Mouse (Mus musculus): ENCODE data around the gene Olfr661. TPM values are rescaled to one million over a fixed set of nuclear protein-coding genes. Genes with fewer than 3 reads are reported as not detected.

Olfr661 gene
- polyA plus RNA-seq (2014; fragmentation: Nextera tagmentation; extraction: Ambion mirVana) = not detected in 2 replicates

- Histone ChIP-seq H3K36me3 (ENCODE audit: control insufficient read depth, insufficient read depth, low read length) (no peaks in the 10 kb centered on the region), H3K27me3 (ENCODE audit: control insufficient read depth, insufficient read depth, low read length) (no peaks in the 10 kb centered on the region), H3K9ac (ENCODE audit: low read length) (no peak within 1 kb of the TSS), H3K4me1 (ENCODE audit: control insufficient read depth, insufficient read depth, low read length) (no peaks in the 10 kb centered on the region), H3K27ac (ENCODE audit: low read depth, low read length) (no peak within 1 kb of the TSS), H3K9me3 (ENCODE audit: control insufficient read depth, low read length) (no peaks in the 10 kb centered on the region), H3K4me2 (ENCODE audit: low read depth) (no peak within 1 kb of the TSS), H3K4me3 (ENCODE audit: low read depth, low read length) (no peak within 1 kb of the TSS)
- ATAC-seq (ENCODE audit: insufficient read depth, low FRiP score, low TSS enrichment) (no peak), DNase-seq (ENCODE audit: low spot score) (no peak)
- 90% methylated on average over 2 of the region's 2 CpGs for WGBS
Observed at GRCm38 (mm10) chr7:104686201-104686600, at the start of gene Olfr661. Olfr661 (plus strand) TSS chr7:104686501.

GRCm38 (mm10) chr7:104646841-104647482, 39.3 kb upstream of the Olfr661 start, which contains the start of gene Olfr658:
Olfr658 (minus strand) TSS chr7:104647305.
- Histone ChIP-seq H3K36me3 (ENCODE audit: control insufficient read depth, insufficient read depth, low read length) (no peaks in the 10 kb centered on the region), H3K4me1 (ENCODE audit: control insufficient read depth, insufficient read depth, low read length) (no peaks in the 10 kb centered on the region), H3K9me3 (ENCODE audit: control insufficient read depth, low read length) (no peaks in the 10 kb centered on the region), H3K4me2 (ENCODE audit: low read depth) (peak within 1 kb of the TSS; percentile 37), H3K27ac (ENCODE audit: low read depth, low read length) (no peak within 1 kb of the TSS), H3K27me3 (ENCODE audit: control insufficient read depth, insufficient read depth, low read length) (no peaks in the 10 kb centered on the region), H3K9ac (ENCODE audit: low read length) (no peak within 1 kb of the TSS), H3K4me3 (ENCODE audit: low read depth, low read length) (peak within 1 kb of the TSS; percentile 27)
- peak; percentile 72 for DNase-seq (ENCODE audit: low spot score)
- WGBS = 24% methylated on average over 22 of the region's 22 CpGs
- peak; percentile 91 for ATAC-seq (ENCODE audit: insufficient read depth, low FRiP score, low TSS enrichment)

- Histone ChIP-seq H3K9ac (ENCODE audit: low read length) (no peak within 1 kb of the TSS), H3K4me1 (ENCODE audit: control insufficient read depth, insufficient read depth, low read length) (no peaks in the 10 kb centered on the region), H3K9me3 (ENCODE audit: control insufficient read depth, low read length) (no peaks in the 10 kb centered on the region), H3K36me3 (ENCODE audit: control insufficient read depth, insufficient read depth, low read length) (no peaks in the 10 kb centered on the region), H3K4me2 (ENCODE audit: low read depth) (no peak within 1 kb of the TSS), H3K27ac (ENCODE audit: low read depth, low read length) (no peak within 1 kb of the TSS), H3K27me3 (ENCODE audit: control insufficient read depth, insufficient read depth, low read length) (no peaks in the 10 kb centered on the region), H3K4me3 (ENCODE audit: low read depth, low read length) (no peak within 1 kb of the TSS)
- no peak for ATAC-seq (ENCODE audit: insufficient read depth, low FRiP score, low TSS enrichment)
- 93% methylated on average over 3 of the region's 3 CpGs for WGBS
- DNase-seq (ENCODE audit: low spot score) = no peak
Observed at GRCm38 (mm10) chr7:104666453-104666852, 19.8 kb upstream of the Olfr661 start, which contains the start of gene Olfr659. Olfr659 (plus strand) TSS chr7:104666753.

Other genes with a start within 250 kb of the Olfr661 start
- 0.95 and 1.1 TPM in 2 replicates for gene Trim30a, start 221.3 kb upstream of the Olfr661 start, polyA plus RNA-seq (2014; fragmentation: Nextera tagmentation; extraction: Ambion mirVana)
- 0.35 and 0.38 TPM in 2 replicates for gene Trim30d, start 178.7 kb upstream of the Olfr661 start, polyA plus RNA-seq (2014; fragmentation: Nextera tagmentation; extraction: Ambion mirVana)
- gene Olfr651, start 136.4 kb upstream of the Olfr661 start, polyA plus RNA-seq (2014; fragmentation: Nextera tagmentation; extraction: Ambion mirVana) = not detected in 2 replicates
- gene Olfr652, start 125.6 kb upstream of the Olfr661 start, polyA plus RNA-seq (2014; fragmentation: Nextera tagmentation; extraction: Ambion mirVana) = not detected in 2 replicates
- not detected in 2 replicates for gene Olfr653, start 109.2 kb upstream of the Olfr661 start, polyA plus RNA-seq (2014; fragmentation: Nextera tagmentation; extraction: Ambion mirVana)
- not detected in 2 replicates for gene Olfr654, start 99.5 kb upstream of the Olfr661 start, polyA plus RNA-seq (2014; fragmentation: Nextera tagmentation; extraction: Ambion mirVana)
- not detected in 2 replicates for gene Olfr655, start 84.7 kb upstream of the Olfr661 start, polyA plus RNA-seq (2014; fragmentation: Nextera tagmentation; extraction: Ambion mirVana)
- not detected in 2 replicates for gene Olfr656, start 72.5 kb upstream of the Olfr661 start, polyA plus RNA-seq (2014; fragmentation: Nextera tagmentation; extraction: Ambion mirVana)
- not detected in 2 replicates for gene Olfr657, start 61.7 kb upstream of the Olfr661 start, polyA plus RNA-seq (2014; fragmentation: Nextera tagmentation; extraction: Ambion mirVana)
- gene Olfr658, start 39.2 kb upstream of the Olfr661 start, polyA plus RNA-seq (2014; fragmentation: Nextera tagmentation; extraction: Ambion mirVana) = 0.08 TPM in 1 of 2 replicates, not detected in the other
- gene Olfr659, start 19.7 kb upstream of the Olfr661 start, polyA plus RNA-seq (2014; fragmentation: Nextera tagmentation; extraction: Ambion mirVana) = not detected in 2 replicates
- gene Usp17le, start 91.0 kb downstream of the Olfr661 start, polyA plus RNA-seq (2014; fragmentation: Nextera tagmentation; extraction: Ambion mirVana) = not detected in 2 replicates
- gene Usp17lb, start 156.1 kb downstream of the Olfr661 start, polyA plus RNA-seq (2014; fragmentation: Nextera tagmentation; extraction: Ambion mirVana) = not detected in 2 replicates
- not detected in 2 replicates for gene Usp17la, start 170.5 kb downstream of the Olfr661 start, polyA plus RNA-seq (2014; fragmentation: Nextera tagmentation; extraction: Ambion mirVana)
- gene Olfr665, start 191.5 kb downstream of the Olfr661 start, polyA plus RNA-seq (2014; fragmentation: Nextera tagmentation; extraction: Ambion mirVana) = not detected in 2 replicates
- gene Olfr666, start 209.5 kb downstream of the Olfr661 start, polyA plus RNA-seq (2014; fragmentation: Nextera tagmentation; extraction: Ambion mirVana) = not detected in 2 replicates
- not detected in 2 replicates for gene Olfr667, start 235.0 kb downstream of the Olfr661 start, polyA plus RNA-seq (2014; fragmentation: Nextera tagmentation; extraction: Ambion mirVana)
- gene Olfr668, start 241.6 kb downstream of the Olfr661 start, polyA plus RNA-seq (2014; fragmentation: Nextera tagmentation; extraction: Ambion mirVana) = not detected in 2 replicates
- gene Olfr669, start 247.7 kb downstream of the Olfr661 start, polyA plus RNA-seq (2014; fragmentation: Nextera tagmentation; extraction: Ambion mirVana) = not detected in 2 replicates

Measured in neural tube, embryonic 11.5 days (tissue).